Mouse (Mus musculus) MEL (cell line): ENCODE data around the gene Snx29.

Experiments used
- E2F4 ChIP-seq: IDR thresholded peaks from 2 replicates; pipeline ENCODE4 v1.6.1; 2011; ENCODE audit warnings: low read depth, low read length, improper control_type of control experiment, borderline replicate concordance
- RCOR1 ChIP-seq: IDR thresholded peaks from 2 replicates; pipeline ENCODE4 v1.6.1; 2012; ENCODE audit warnings: low read depth, mild to moderate bottlenecking, inconsistent platforms, low read length, improper control_type of control experiment
- ZC3H11A ChIP-seq: IDR thresholded peaks from 2 replicates; pipeline ENCODE4 v1.6.1; 2012; ENCODE audit warnings: low read depth, mild to moderate bottlenecking, inconsistent platforms, low read length, improper control_type of control experiment

- TF ChIP-seq E2F4 (no peak), RCOR1 (no peak), ZC3H11A (no peak)
Observed at GRCm38 (mm10) chr16:11696767-11697166, 374.1 kb downstream of the Snx29 start.
